Mouse (Mus musculus) MEL (cell line): ENCODE measurements at regions not wholly inside any gene's neighbourhood (a gene's known extent, or its start where the extent isn't known, plus 50 kb on each side); places are given as distances from the start of the nearest gene placed in this dataset.

Source experiments
- CTCF ChIP-seq, 3 experiments: IDR thresholded peaks in 2 of 3; conservative IDR thresholded peaks in 1 of 3; 2 replicates each; pipeline ENCODE4 v1.5.1; 2011 to 2012; ENCODE audit warnings: low read length in 3 of 3, low read depth in 2 of 3, mild to moderate bottlenecking in 2 of 3, improper control_type of control experiment in 1 of 3, inconsistent platforms in 1 of 3, mixed read lengths in 1 of 3, moderate library complexity in 1 of 3; ENCODE audit not compliant: control insufficient read depth in 1 of 3, insufficient read depth in 1 of 3, poor library complexity in 1 of 3, severe bottlenecking in 1 of 3
- E2F4 ChIP-seq: IDR thresholded peaks from 2 replicates; pipeline ENCODE4 v1.6.1; 2011; ENCODE audit warnings: low read depth, low read length, improper control_type of control experiment, borderline replicate concordance
- GABPA ChIP-seq: IDR thresholded peaks from 2 replicates; pipeline ENCODE4 v1.6.1; 2012; ENCODE audit warnings: low read depth, mild to moderate bottlenecking, inconsistent platforms, low read length, improper control_type of control experiment, moderate library complexity
- MAX ChIP-seq: IDR thresholded peaks from 2 replicates; pipeline ENCODE4 v1.6.1; 2011; ENCODE audit warnings: low read length, improper control_type of control experiment
- MYB ChIP-seq: IDR thresholded peaks from 2 replicates; pipeline ENCODE4 v1.6.1; 2011; ENCODE audit warnings: mild to moderate bottlenecking, low read depth, low read length, improper control_type of control experiment
- POLR2A ChIP-seq, 2 experiments: IDR thresholded peaks; 2 replicates each; pipeline ENCODE4 v1.6.1; 2011 to 2012; ENCODE audit warnings: low read length in 2 of 2, mild to moderate bottlenecking in 2 of 2, control low read depth in 1 of 2, improper control_type of control experiment in 1 of 2, low read depth in 1 of 2, moderate library complexity in 1 of 2; ENCODE audit not compliant: control insufficient read depth in 1 of 2, insufficient read depth in 1 of 2, poor library complexity in 1 of 2
- SIN3A ChIP-seq: IDR thresholded peaks from 2 replicates; pipeline ENCODE4 v1.6.1; 2012; ENCODE audit warnings: low read length, improper control_type of control experiment, inconsistent platforms
- ZNF384 ChIP-seq: IDR thresholded peaks from 2 replicates; pipeline ENCODE4 v1.6.1; 2012; ENCODE audit warnings: low read depth, mild to moderate bottlenecking, inconsistent platforms, low read length, improper control_type of control experiment

DNA sequence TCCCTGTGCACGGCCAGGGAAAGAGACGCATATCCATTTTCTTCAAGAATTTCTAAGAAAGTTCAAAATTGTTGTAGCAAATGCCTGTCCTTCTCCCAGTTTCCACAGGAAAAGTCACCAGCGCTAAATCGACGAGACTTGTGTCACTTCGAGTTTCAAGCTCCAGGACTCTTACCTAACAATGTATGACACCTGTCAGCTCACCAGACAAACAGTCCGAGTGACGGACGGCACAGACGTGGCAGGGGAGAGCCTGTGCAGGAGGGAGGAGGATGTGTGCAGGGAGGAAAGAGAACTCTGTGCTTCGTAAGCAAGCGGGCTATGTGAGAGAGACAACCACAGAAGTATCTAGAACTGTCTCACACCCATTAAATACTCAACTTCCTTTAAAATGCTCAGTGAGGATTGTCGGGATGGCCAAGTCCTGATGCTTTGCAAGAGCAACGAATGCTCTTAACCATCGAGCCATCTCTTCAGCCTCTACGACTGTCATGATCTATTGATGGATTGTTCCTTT is 109.7 kb upstream of the Dapk1 start:
- TF ChIP-seq MYB = no peak
- no peak for TF ChIP-seq SIN3A
- TF ChIP-seq CTCF (IDR thresholded peaks at IDR 0.05 in 2 of 3, conservative IDR thresholded peaks at IDR 0.05 in 1 of 3; ENCODE audit: control insufficient read depth in 1 of 3, insufficient read depth in 1 of 3, low read depth in 2 of 3, low read length in 3 of 3, poor library complexity in 1 of 3, severe bottlenecking in 1 of 3) = no peak
- no peak for TF ChIP-seq E2F4
- TF ChIP-seq MAX = no peak
- no peak for TF ChIP-seq GABPA
- TF ChIP-seq ZNF384 = no peak
- TF ChIP-seq POLR2A (IDR thresholded peaks at IDR 0.05; ENCODE audit: control insufficient read depth in 1 of 2, insufficient read depth in 1 of 2, low read depth in 1 of 2, low read length in 2 of 2, poor library complexity in 1 of 2) = no peak
